Mouse (Mus musculus) spleen, postnatal 36 days (tissue): ENCODE results near the gene C2cd3.

Source experiments
- DNase-seq, 2 experiments: peaks; one replicate each; pipeline ENCODE4 v3.0.0; 2022; ENCODE audit warnings: low spot score in 2 of 2, mixed read lengths in 1 of 2

C2cd3 gene

DNA sequence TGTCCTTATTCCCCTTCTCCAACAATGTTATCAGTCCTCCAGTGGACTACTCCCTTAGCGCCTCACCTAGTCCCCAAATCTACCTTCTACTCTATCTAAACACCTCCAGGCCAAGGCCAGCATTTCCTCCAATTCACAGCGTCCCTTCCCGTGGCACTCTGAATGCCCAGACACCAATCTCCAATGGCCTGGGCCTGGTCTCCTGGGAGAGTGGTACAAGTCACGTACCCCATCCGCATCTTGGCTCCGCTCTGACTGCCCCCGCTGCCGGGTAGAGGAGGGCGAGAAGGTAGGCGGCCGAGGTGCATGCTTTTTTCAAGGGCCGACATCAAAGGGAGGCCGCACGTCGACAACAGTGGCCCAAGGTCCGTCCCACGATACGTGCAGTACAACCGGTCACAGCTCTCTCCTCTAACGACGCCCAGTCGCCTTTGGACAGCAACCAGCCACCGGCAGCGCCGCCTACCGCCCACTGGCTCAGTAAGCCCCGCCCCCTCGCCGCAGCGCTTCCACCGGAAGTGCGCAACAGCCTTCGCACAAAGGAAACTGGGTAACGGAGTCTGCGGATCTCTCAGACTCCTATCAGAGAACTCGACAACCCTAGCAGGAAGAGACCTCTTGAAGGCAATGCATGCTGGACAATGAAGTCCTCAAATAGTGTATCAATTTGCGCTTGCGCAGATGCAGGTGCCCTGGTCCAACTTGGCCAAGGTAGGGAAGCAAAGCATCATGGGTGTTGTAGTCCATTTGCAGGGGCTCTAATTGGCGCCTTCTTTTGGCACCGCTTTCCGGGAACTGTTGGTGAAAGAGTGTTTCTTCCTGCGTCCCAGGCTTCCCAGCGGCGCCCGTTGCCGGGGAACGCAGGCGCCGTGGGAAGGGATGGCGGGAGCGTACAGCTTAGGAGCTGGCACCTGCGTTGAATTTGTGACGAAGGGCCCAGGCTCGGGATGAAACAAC, at the start of gene C2cd3, which contains the start of gene Ppme1:
Gene C2cd3 (plus strand): TSS at position 739 of the 957 bp plus-strand sequence.
Gene Ppme1 (minus strand): TSS at position 813 of the 957 bp plus-strand sequence.
- DNase-seq: peak; percentile 98 to 99

GRCm38 (mm10) chr7:100323721-100324120, 48.3 kb upstream of the C2cd3 start:
- no peak for DNase-seq

DNA sequence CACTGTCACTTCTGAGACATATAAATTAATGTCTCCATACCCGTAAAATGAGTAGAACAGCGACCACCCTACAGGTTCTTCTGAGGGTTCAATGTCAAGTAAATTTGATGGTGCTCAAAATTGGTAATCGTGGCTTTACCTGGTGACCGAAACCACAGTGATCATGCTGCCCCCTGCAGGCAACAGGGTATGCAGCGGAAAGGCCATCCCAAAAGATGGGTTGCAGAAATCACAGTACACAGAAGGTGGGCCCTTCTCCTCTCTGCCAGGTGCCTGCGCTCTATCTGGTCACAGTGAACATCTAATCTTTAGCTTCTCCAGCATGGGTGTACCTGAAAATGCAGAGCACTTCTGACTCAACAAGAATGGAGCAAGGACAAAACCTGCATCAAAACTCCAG, 46.6 kb upstream of the C2cd3 start:
- peak in 1 of 2 experiments; percentile 17 for DNase-seq

DNA sequence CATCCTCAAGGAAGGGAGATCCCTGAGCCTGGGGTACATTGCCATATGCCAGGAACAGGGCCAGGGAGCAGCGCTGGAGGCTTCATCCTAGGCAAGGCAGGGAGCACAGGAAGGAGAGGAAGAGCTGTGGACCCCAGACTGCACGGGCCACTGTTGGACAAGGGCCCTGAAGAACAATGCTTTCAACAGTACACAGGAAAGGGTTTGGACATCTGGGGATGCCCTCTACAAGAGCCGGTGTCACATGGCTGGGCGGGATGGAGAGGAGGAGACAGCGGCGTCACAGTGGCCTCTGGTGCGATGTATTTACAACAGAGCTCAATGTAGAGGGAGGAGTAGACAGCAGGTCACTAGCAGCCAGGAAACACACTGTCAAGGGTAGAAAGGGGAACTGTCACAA, 44.5 kb upstream of the C2cd3 start:
- DNase-seq: no peak

GRCm38 (mm10) chr7:100328636-100329035, 43.4 kb upstream of the C2cd3 start:
- DNase-seq: no peak

- DNase-seq: no peak
Measured at GRCm38 (mm10) chr7:100331269-100331668, 40.8 kb upstream of the C2cd3 start.

- DNase-seq: no peak
Measured at GRCm38 (mm10) chr7:100335921-100336320, 36.1 kb upstream of the C2cd3 start.

DNA sequence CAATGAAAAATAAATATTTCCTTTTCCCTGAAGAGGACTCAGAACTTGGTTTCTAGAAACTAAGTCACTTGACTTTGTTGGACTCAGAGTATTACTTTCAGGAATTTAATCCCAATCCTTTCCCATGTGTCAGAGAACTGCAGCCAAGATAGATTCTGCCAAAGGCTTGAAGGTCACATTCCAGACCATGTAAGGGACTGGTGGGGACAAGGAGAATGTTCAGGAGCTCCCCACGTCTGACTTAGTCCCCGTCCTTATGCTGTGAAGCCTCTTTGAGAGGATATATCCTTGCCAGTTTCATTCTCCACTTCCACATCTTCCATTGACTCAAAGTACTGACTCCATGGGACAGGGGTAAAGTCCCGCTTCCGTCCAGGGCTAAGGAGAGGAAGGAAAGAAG, 17.0 kb upstream of the C2cd3 start:
- no peak for DNase-seq

GRCm38 (mm10) chr7:100356324-100356723, 15.7 kb upstream of the C2cd3 start:
- DNase-seq: no peak

DNA sequence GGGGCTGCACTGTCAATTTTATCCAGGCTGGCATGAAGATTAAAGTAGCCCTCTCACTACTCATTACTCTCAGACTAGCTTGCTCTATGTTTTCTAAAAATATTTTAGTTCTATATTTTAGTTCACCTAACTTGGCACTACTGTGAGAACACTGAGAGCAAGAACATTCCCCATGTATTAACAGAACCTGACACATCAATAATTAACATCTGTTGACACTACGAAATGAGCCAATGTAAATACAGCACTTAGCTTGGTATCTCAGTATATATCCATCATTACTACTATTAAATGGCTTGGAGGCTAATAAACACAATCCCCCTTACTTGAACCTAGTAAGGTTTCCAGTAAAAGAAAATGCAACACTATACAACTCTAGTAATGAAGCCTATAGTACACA, 15.3 kb upstream of the C2cd3 start:
- DNase-seq: no peak

- DNase-seq: no peak
Measured at GRCm38 (mm10) chr7:100357856-100358255, 14.2 kb upstream of the C2cd3 start.

DNA sequence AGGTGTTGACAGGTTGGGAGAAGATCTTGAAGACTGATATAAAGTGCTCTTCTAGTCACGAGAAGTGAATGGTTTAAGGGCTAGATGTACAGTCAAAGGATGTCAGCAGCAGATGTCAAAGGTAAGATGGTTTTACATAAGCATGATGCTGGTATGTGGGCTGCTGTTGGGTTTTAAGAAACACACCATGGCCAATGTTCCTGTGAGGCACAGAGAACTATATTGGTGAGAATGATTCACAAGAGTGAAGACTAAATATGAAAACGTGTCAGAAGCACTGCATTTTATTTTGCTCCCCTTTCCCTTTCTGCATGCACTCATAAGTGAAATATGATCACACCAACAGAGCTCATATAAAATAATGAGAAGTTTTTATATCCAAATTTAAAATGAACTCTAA, 8.9 kb upstream of the C2cd3 start:
- no peak for DNase-seq

- DNase-seq: no peak
Measured at GRCm38 (mm10) chr7:100364888-100365287, 7.1 kb upstream of the C2cd3 start.

DNA sequence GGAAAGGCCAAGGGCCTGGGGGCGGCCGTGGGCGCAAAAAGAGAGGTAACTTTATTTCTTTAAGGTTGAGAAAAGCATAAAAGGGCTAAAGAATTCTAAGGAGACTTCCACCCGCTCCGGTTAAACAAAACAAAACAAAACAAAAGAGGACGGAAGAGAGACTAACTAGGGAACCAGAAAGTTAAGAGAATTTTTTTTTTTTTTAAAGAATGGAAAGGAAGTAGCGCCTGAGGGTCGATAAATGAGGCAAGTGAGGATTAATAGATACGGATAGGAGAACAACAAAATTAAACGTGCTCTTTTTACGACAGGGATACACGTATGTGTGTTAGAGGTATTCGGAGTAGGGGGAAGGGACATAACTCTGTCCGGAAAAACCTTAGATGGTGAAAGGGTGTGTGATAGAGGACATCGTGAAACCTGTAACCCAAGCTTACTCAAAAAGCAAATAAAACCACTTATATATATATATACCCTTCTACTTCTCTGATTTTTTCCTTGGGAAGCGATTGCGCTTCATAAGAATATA, 483 bp downstream of the C2cd3 start:
- DNase-seq: peak in 1 of 2 experiments; percentile 12

- DNase-seq: no peak
Measured at GRCm38 (mm10) chr7:100378257-100378656, 6.2 kb downstream of the C2cd3 start.

DNA sequence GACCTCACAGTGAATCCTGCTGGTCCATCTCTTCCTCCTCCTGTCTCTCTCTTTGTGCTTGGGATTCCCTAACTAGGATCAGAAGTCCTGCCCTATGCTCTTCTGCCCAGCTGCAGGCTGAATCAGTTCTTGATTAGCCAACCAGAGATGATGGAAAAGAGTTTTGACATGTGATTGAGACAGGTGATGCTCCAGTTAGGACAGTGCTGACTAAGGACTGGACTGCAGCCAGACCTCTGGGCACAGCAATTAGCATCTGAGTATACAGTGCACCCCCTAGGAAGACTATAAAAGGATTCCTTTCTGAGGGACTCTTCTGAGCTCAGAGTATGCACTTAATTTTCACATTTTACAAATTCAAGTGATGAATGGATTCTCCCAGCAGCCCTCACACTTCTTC, 9.1 kb downstream of the C2cd3 start:
- no peak for DNase-seq

- no peak for DNase-seq
Measured at GRCm38 (mm10) chr7:100383207-100383606, 11.2 kb downstream of the C2cd3 start.

GRCm38 (mm10) chr7:100388174-100388573, 16.1 kb downstream of the C2cd3 start:
- DNase-seq: no peak

GRCm38 (mm10) chr7:100390166-100390565, 18.1 kb downstream of the C2cd3 start:
- no peak for DNase-seq

DNA sequence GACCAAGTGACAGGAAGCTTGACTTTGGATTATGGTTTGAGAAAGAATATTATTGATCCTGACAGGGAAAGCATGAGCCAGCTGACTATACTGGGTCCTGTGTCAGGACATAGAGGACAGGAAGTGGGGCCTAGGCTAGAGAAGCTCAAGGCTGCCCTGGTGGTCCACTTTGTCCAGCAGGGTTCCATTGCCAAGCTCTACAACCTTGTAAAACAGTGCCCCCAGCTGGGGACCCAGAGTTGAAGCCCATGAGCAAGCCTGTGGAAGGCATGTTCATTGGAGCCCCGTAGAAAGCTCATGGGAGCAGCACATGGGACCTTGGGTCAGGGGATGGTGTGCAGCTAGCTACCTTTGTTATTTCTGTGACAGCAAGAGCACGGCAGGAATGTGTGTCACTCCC, 20.2 kb downstream of the C2cd3 start:
- DNase-seq: no peak

DNA sequence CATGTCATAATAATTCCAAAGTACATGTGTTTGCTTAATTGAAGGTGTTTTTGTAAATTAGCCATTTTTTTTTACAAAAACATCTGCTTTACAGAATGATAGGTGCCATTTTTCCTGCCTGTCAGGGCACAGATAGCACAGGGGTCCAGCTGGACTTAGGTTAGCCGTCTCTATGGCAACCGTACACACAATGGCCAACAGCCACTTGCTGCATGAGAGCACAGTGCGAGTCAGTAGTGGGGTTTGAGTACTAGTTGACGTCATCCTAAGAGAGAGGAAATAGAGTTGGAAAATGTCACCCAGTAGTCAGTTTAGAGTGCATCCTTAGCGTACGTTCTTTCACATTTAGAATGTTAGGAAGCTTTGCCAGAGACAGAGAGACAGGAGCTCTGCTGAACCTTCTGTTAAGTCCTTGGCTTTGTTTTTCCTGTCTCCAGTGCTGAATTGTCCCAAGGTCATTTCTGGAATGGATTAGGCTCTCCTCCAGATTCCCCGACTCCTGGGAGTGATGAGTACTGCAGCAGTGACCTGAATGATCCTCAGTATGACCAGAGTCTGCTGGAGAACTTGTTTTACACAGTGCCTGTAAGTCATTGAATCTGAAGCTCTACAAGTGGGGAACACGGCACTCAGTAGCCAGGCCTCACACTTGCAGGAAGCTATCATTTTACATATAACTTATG, 27.3 kb downstream of the C2cd3 start:
- DNase-seq: no peak

- no peak for DNase-seq
Measured at GRCm38 (mm10) chr7:100400899-100401539, 29.0 kb downstream of the C2cd3 start.
